Mouse (Mus musculus) MEL (cell line): ENCODE results near the gene Fyttd1. TPM values are rescaled to one million over a fixed set of nuclear protein-coding genes. Genes with fewer than 3 reads are reported as not detected.

Source experiments
- DNase-seq: peaks from one replicate; pipeline ENCODE4 v3.0.0; 2011; ENCODE audit warnings: low read depth, low spot score
- H3K27ac ChIP-seq: 2 replicates; pipeline ENCODE4 v1.5.1; 2012; ENCODE audit warnings: low read depth, mild to moderate bottlenecking, control low read depth, low read length, moderate library complexity; ENCODE audit not compliant: control insufficient read depth
- H3K27me3 ChIP-seq, 2 experiments: fragments of 150-350 bp in 1 of 2; sonication (generic) in 1 of 2; 2 replicates each; pipeline ENCODE4 v1.6.1; 2012; ENCODE audit warnings: low read length in 2 of 2, mild to moderate bottlenecking in 2 of 2, improper control_type of control experiment in 1 of 2, moderate library complexity in 1 of 2; ENCODE audit not compliant: insufficient read depth in 2 of 2, control insufficient read depth in 1 of 2
- H3K36me3 ChIP-seq, 2 experiments: 2 replicates each; pipeline ENCODE4 v1.6.1; 2012 to 2014; ENCODE audit warnings: low read length in 2 of 2, improper control_type of control experiment in 1 of 2, inconsistent platforms in 1 of 2, mild to moderate bottlenecking in 1 of 2; ENCODE audit not compliant: insufficient read depth in 2 of 2, control insufficient read depth in 1 of 2
- H3K4me1 ChIP-seq, 2 experiments: fragments of 150-350 bp in 1 of 2; sonication (generic) in 1 of 2; 2 replicates each; pipeline ENCODE4 v1.6.1; 2012; ENCODE audit warnings: low read length in 2 of 2, improper control_type of control experiment in 1 of 2, mild to moderate bottlenecking in 1 of 2; ENCODE audit not compliant: insufficient read depth in 2 of 2, control insufficient read depth in 1 of 2
- H3K4me3 ChIP-seq, 2 experiments: fragments of 150-350 bp in 1 of 2; sonication (generic) in 1 of 2; 2 replicates each; pipeline ENCODE4 v1.5.1; 2012; ENCODE audit warnings: low read depth in 2 of 2, low read length in 2 of 2, mild to moderate bottlenecking in 2 of 2, moderate library complexity in 2 of 2, control low read depth in 1 of 2, improper control_type of control experiment in 1 of 2; ENCODE audit not compliant: control insufficient read depth in 1 of 2, insufficient read depth in 1 of 2
- H3K79me2 ChIP-seq: 2 replicates; pipeline ENCODE4 v1.6.1; 2012; ENCODE audit warnings: mild to moderate bottlenecking, low read length, moderate library complexity; ENCODE audit not compliant: control insufficient read depth, poor library complexity, insufficient read depth
- H3K9ac ChIP-seq: 2 replicates; pipeline ENCODE4 v1.6.1; 2012; ENCODE audit warnings: low read depth, mild to moderate bottlenecking, control low read depth, low read length, moderate library complexity; ENCODE audit not compliant: control insufficient read depth, poor library complexity, severe bottlenecking
- H3K9me3 ChIP-seq: fragments of 150-350 bp; sonication (generic); replicated peaks from 2 replicates; pipeline ENCODE4 v1.6.1; 2012; ENCODE audit warnings: mild to moderate bottlenecking, low read length, improper control_type of control experiment, moderate library complexity; ENCODE audit not compliant: insufficient read depth
- CHD2 ChIP-seq: IDR thresholded peaks from 2 replicates; pipeline ENCODE4 v1.6.1; 2011; ENCODE audit warnings: low read length, improper control_type of control experiment
- ELF1 ChIP-seq: IDR thresholded peaks from 2 replicates; pipeline ENCODE4 v1.6.1; 2014; ENCODE audit warnings: low read depth, mild to moderate bottlenecking, inconsistent platforms, low read length, improper control_type of control experiment, moderate library complexity
- ETS1 ChIP-seq: IDR thresholded peaks from 2 replicates; pipeline ENCODE4 v1.6.1; 2012; ENCODE audit warnings: low read depth, mild to moderate bottlenecking, inconsistent platforms, low read length, improper control_type of control experiment, moderate library complexity
- GABPA ChIP-seq: IDR thresholded peaks from 2 replicates; pipeline ENCODE4 v1.6.1; 2012; ENCODE audit warnings: low read depth, mild to moderate bottlenecking, inconsistent platforms, low read length, improper control_type of control experiment, moderate library complexity
- GATA1 ChIP-seq: IDR thresholded peaks from 2 replicates; pipeline ENCODE4 v1.6.1; 2011; ENCODE audit warnings: low read depth, low read length, improper control_type of control experiment
- HCFC1 ChIP-seq: IDR thresholded peaks from 2 replicates; pipeline ENCODE4 v1.6.1; 2012; ENCODE audit warnings: low read depth, mild to moderate bottlenecking, inconsistent platforms, low read length, improper control_type of control experiment, moderate library complexity
- JUND ChIP-seq: IDR thresholded peaks from 2 replicates; pipeline ENCODE4 v1.6.1; 2011; ENCODE audit warnings: low read depth, mild to moderate bottlenecking, improper control_type of control experiment, low read length
- KAT2A ChIP-seq: conservative IDR thresholded peaks from 2 replicates; pipeline ENCODE4 v1.6.1; 2012; ENCODE audit warnings: low read depth, low read length, improper control_type of control experiment, inconsistent platforms
- MAFK ChIP-seq: IDR thresholded peaks from 2 replicates; pipeline ENCODE4 v1.6.1; 2011; ENCODE audit warnings: low read depth, mild to moderate bottlenecking, low read length, improper control_type of control experiment, borderline replicate concordance
- MAZ ChIP-seq: IDR thresholded peaks from 2 replicates; pipeline ENCODE4 v1.6.1; 2012; ENCODE audit warnings: low read depth, mild to moderate bottlenecking, inconsistent platforms, low read length, improper control_type of control experiment
- MXI1 ChIP-seq: IDR thresholded peaks from 2 replicates; pipeline ENCODE4 v1.6.1; 2011; ENCODE audit warnings: mild to moderate bottlenecking, low read depth, low read length, improper control_type of control experiment
- MYC ChIP-seq: IDR thresholded peaks from 2 replicates; pipeline ENCODE4 v1.6.1; 2011; ENCODE audit warnings: low read depth, mild to moderate bottlenecking, low read length, improper control_type of control experiment, moderate library complexity
- NELFE ChIP-seq: IDR thresholded peaks from 2 replicates; pipeline ENCODE4 v1.6.1; 2011; ENCODE audit warnings: low read depth, low read length, improper control_type of control experiment
- POLR2A ChIP-seq, 2 experiments: IDR thresholded peaks; 2 replicates each; pipeline ENCODE4 v1.6.1; 2011 to 2012; ENCODE audit warnings: low read length in 2 of 2, mild to moderate bottlenecking in 2 of 2, control low read depth in 1 of 2, improper control_type of control experiment in 1 of 2, low read depth in 1 of 2, moderate library complexity in 1 of 2; ENCODE audit not compliant: control insufficient read depth in 1 of 2, insufficient read depth in 1 of 2, poor library complexity in 1 of 2
- POLR2AphosphoS2 ChIP-seq: IDR thresholded peaks from 2 replicates; pipeline ENCODE4 v1.6.1; 2011; ENCODE audit warnings: low read length, improper control_type of control experiment
- POLR2AphosphoS5 ChIP-seq: IDR thresholded peaks from 2 replicates; pipeline ENCODE4 v1.6.1; 2012; ENCODE audit warnings: low read depth, borderline replicate concordance, mild to moderate bottlenecking, inconsistent platforms, low read length, moderate library complexity, mixed read lengths
- SMC3 ChIP-seq: IDR thresholded peaks from 2 replicates; pipeline ENCODE4 v1.6.1; 2011; ENCODE audit warnings: low read depth, low read length, improper control_type of control experiment
- TAL1 ChIP-seq: IDR thresholded peaks from 2 replicates; pipeline ENCODE4 v1.6.1; 2012; ENCODE audit warnings: mild to moderate bottlenecking, inconsistent platforms, low read length, moderate library complexity, mixed read lengths
- TBP ChIP-seq: IDR thresholded peaks from 2 replicates; pipeline ENCODE4 v1.8.0; 2011; ENCODE audit warnings: low read depth, low read length, improper control_type of control experiment
- TCF12 ChIP-seq: IDR thresholded peaks from 2 replicates; pipeline ENCODE4 v1.6.1; 2014; ENCODE audit warnings: low read depth, mild to moderate bottlenecking, inconsistent platforms, low read length, improper control_type of control experiment, moderate library complexity
- UBTF ChIP-seq: IDR thresholded peaks from 2 replicates; pipeline ENCODE4 v1.6.1; 2012; ENCODE audit warnings: low read depth, mild to moderate bottlenecking, inconsistent platforms, low read length, improper control_type of control experiment, moderate library complexity, borderline replicate concordance; ENCODE audit not compliant: insufficient read depth
- USF2 ChIP-seq, 2 experiments: IDR thresholded peaks; 2 replicates each; pipeline ENCODE4 v1.6.1; 2011 to 2012; ENCODE audit warnings: improper control_type of control experiment in 2 of 2, low read length in 2 of 2, borderline replicate concordance in 1 of 2, inconsistent platforms in 1 of 2, low read depth in 1 of 2, mild to moderate bottlenecking in 1 of 2; ENCODE audit not compliant: insufficient read depth in 1 of 2
- ZC3H11A ChIP-seq: IDR thresholded peaks from 2 replicates; pipeline ENCODE4 v1.6.1; 2012; ENCODE audit warnings: low read depth, mild to moderate bottlenecking, inconsistent platforms, low read length, improper control_type of control experiment
- ZMIZ1 ChIP-seq: IDR thresholded peaks from 2 replicates; pipeline ENCODE4 v1.6.1; 2012; ENCODE audit warnings: low read depth, mild to moderate bottlenecking, inconsistent platforms, low read length, improper control_type of control experiment, moderate library complexity
- polyA plus RNA-seq, 2 experiments: library from polyadenylated mRNA; stranded (reverse) in 1 of 2; unstranded in 1 of 2; fragments of >175 nt in 1 of 2; fragments of >200 nt in 1 of 2; gene quantifications; 2 replicates each; pipeline versions ENCODE4 v1.2.1 to v1.2.4; 2012; ENCODE audit warnings: low replicate concordance in 2 of 2, low read depth in 1 of 2; ENCODE audit not compliant: insufficient read length in 2 of 2, insufficient read depth in 1 of 2, missing spikeins in 1 of 2
- total RNA-seq: library from RNA; depleted of rRNA; stranded (reverse); fragments of 300-350 nt; gene quantifications from 2 replicates; pipeline ENCODE4 v1.2.3, GENCODE M21; 2012

Fyttd1 gene
- total and polyA plus RNA-seq, 3 experiments = 44.3 to 76.0 TPM; not detected in 1

- TF ChIP-seq JUND (no peak), KAT2A (no peak), TBP (no peak), ZC3H11A (no peak), MXI1 (no peak), POLR2AphosphoS5 (no peak), HCFC1 (no peak), NELFE (no peak), USF2 (IDR thresholded peaks at IDR 0.05; ENCODE audit: borderline replicate concordance in 1 of 2, insufficient read depth in 1 of 2, low read depth in 1 of 2, low read length in 2 of 2) (no peak), ZMIZ1 (no peak)
- TF ChIP-seq, all 39 proteins: peak for 0
- Histone ChIP-seq H3K9me3 (no peaks in the 10 kb centered on the region), H3K4me1 (peaks cover 0 to 3% of the 10 kb centered on the region in 2 experiments; a peak in 2 of 4 replicates), H3K27ac (no peak overlapping the region), H3K27me3 (no peaks in the 10 kb centered on the region), H3K4me3 (no peak overlapping the region), H3K79me2 (no peaks in the 10 kb centered on the region), H3K9ac (no peak overlapping the region), H3K36me3 (peaks cover 0 to 5% of the 10 kb centered on the region in 2 experiments; a peak in 3 of 4 replicates)
- no peak for DNase-seq
These were observed 18.9 kb upstream of the Fyttd1 start for GRCm38 (mm10) chr16:32858356-32858755.

- Histone ChIP-seq H3K4me1 (peaks cover 0 to 3% of the 10 kb centered on the region in 2 experiments; a peak in 2 of 4 replicates), H3K9me3 (no peaks in the 10 kb centered on the region), H3K27me3 (no peaks in the 10 kb centered on the region), H3K79me2 (no peaks in the 10 kb centered on the region), H3K4me3 (no peak overlapping the region), H3K9ac (no peak overlapping the region), H3K36me3 (peaks cover 0 to 5% of the 10 kb centered on the region in 2 experiments; a peak in 3 of 4 replicates), H3K27ac (no peak overlapping the region)
- DNase-seq = no peak
- TF ChIP-seq POLR2AphosphoS2 = no peak
- no peak for TF ChIP-seq USF2 (IDR thresholded peaks at IDR 0.05; ENCODE audit: borderline replicate concordance in 1 of 2, insufficient read depth in 1 of 2, low read depth in 1 of 2, low read length in 2 of 2)
- TF ChIP-seq CHD2 = no peak
- TF ChIP-seq ZC3H11A = no peak
- no peak for TF ChIP-seq MAZ
- no peak for TF ChIP-seq MYC
- TF ChIP-seq TCF12 = no peak
- TF ChIP-seq ELF1 = no peak
- no peak for TF ChIP-seq SMC3
- no peak for TF ChIP-seq MAFK
- TF ChIP-seq GABPA = no peak
- no peak for TF ChIP-seq GATA1
- no peak for TF ChIP-seq ETS1
- no peak for TF ChIP-seq ZMIZ1
- TF ChIP-seq POLR2A (IDR thresholded peaks at IDR 0.05; ENCODE audit: control insufficient read depth in 1 of 2, insufficient read depth in 1 of 2, low read depth in 1 of 2, low read length in 2 of 2, poor library complexity in 1 of 2) = no peak
- TF ChIP-seq KAT2A = no peak
- no peak for TF ChIP-seq TAL1
- no peak for TF ChIP-seq UBTF
- TF ChIP-seq, all 39 proteins: peak for 0
These were observed 18.3 kb upstream of the Fyttd1 start for GRCm38 (mm10) chr16:32858771-32859636.
